Mouse (Mus musculus): ENCODE data around the gene Cstad.

DNA sequence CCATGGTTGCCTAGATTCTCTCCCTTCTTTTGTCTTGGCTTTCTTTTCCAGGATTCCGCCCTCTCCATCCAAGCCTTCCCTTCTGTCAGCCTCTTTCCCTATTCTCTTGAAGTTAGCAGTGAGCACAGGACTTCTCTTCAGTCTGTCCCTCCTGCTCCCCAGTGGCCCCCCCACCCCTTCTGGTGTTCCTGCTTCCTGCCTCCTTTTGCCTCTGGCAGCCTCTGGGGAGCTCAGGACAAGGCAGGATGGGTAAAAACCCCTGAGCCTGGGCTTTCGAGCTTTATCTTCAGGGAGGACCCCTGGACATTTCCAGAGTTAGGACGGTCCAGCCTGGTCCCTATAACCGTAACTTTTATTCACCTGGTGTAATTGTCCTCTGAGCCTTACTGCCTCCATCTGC lies 58.2 kb downstream of the Cstad start:
- TF ChIP-seq EP300 (optimal IDR thresholded peaks at IDR 0.05) (no peak), CTCF (IDR thresholded peaks at IDR 0.05; ENCODE audit: low read depth) (no peak)
